Mouse (Mus musculus): ENCODE measurements around the gene Olfr63.
"Not testable (repeated sequence)": the region's sequence is repeated elsewhere in the genome, so short reads cannot be mapped to it uniquely, and the experiment has no call there.

DNA sequence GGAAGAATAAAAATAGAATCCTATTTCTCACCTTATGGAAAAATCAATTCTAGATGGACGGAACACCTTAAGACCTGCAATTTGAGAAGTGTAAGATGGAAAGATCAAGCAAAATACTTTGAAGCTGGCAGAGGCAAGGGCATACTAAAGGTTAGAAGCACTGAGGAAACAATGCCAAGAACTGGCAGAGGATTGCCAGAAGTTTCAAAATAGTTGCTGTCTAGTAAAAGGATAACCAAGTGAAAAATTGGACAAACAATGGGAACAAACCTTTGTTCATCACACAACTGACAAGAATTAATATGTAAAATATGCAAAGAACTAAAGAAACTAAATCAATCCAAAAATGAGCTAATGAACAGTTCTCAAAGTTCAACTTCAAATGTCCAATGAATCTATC lies 27.8 kb upstream of the Olfr63 start:
- TF ChIP-seq POLR2A (IDR thresholded peaks at IDR 0.05; ENCODE audit: low read depth, low read length); CTCF (IDR thresholded peaks at IDR 0.05; ENCODE audit: extremely low read depth, insufficient read depth, insufficient read length, insufficient replicate concordance): not testable (repeated sequence)
